Mouse (Mus musculus): ENCODE results near the gene Tmem8. TPM values are rescaled to one million over a fixed set of nuclear protein-coding genes. Genes with fewer than 3 reads are reported as not detected.
"Not testable (repeated sequence)": the region's sequence is repeated elsewhere in the genome, so short reads cannot be mapped to it uniquely, and the experiment has no call there.

Tmem8 gene
- polyA plus RNA-seq, 3 experiments from 2014 or later = 6.0 to 8.5 (median 6.3) TPM

DNA sequence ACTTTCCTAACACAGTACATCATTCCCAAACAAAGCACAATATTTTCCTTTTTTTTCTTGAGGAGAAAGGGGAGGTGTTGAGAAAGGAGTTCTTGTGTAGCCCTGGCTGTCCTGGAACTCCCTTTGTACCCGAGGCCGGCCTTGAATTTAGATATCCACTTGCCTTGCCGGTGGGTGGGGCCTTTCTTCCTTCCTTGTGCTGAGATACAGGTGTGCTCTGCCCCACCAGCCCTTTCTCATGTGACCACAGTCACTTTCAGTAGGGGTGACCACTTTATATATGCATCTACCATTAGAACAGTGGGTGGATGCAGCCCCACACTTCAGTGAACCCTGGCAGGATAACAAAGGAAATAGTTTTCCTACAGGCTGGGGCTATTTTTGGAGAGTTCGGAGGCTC lies 1.4 kb upstream of the Tmem8 start:
- ATAC-seq = no peak

DNA sequence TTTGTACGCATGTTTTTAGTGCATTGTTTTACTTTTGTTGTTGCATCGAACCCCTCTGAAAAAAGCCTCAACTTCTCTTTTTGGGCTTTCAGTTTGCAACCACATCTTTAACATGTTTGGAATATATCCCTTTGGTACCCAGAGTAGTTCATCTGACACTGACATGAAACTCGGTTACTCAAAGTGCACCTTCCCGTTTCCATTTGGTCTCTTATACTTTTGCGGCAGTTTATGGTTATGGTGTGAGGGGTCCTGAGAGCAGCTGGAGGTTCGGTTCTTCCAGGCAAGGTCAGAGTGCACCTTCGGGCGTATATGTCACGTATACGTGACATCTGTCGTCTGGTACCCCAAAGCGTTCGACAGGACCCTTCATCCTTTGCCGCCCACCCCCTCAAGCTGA lies 348 bp upstream of the Tmem8 start:
- ATAC-seq = peak; percentile 26

DNA sequence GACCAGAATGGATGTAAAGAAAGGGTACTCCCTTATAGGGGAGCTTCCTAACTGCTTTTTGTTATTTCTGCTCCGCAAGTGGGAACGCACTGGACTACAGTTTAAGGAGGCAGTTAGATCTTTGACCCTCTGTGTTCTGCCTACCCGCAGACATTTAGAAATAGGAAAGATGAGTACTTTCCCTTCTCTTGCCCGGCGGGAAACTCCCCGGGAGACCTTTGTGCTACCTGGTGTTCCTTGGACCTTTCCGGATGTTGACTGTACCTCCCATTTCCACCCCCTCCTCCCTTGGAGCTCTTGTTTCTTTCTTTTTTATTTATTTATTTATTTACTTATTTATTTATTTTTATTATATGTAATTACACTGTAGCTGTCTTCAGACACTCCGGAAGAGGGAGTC lies 962 bp downstream of the Tmem8 start:
- ATAC-seq = no peak

DNA sequence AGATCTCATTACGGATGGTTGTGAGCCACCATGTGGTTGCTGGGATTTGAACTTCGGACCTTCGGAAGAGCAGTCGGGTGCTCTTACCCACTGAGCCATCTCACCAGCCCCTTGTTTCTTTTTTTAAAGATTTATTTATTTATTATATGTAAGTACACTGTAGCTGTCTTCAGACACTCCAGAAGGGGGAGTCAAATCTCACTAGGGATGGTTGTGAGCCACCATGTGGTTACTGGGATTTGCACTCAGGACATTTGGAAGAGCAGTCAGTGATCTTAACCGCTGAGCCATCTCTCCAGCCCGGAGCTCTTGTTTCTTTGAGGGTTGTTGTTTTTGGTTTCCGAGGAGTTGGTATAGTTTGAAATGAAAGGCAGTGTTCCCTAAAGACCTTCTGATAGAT lies 1.4 kb downstream of the Tmem8 start:
- not testable (repeated sequence) for ATAC-seq

DNA sequence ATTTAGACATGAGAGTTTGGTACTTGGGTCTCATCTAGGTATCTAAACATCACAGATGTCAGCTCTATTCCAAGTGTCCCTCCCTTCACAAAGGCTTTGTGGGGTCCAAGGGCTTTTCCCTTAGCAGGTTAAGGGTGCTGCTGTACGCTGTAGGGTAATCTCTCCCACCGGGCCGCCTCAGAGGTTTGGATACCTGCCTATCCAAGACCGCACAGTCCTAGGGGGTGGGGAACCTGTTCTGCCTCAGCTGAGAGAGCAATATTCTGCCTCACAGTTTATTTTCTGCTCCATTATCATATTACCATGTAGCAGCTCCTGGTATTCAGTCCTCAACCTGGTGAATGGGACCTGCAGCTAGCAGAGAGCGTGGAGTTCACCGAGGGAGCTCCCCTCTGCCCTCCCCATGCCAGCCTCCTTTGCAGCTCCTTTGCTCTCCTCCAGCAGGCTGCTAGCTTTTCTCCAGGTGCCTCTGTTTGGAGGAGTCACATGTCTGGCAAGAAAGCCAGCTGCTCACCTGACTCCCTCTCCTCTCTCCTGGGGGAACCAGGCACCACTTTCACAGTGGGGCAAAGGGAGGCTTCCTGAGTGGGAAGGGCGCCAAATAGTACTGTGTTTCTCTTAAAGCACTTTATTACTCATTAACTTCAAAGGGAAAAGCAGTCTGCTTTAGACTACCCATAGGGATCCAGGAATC lies 2.3 kb downstream of the Tmem8 start:
- no peak for ATAC-seq

DNA sequence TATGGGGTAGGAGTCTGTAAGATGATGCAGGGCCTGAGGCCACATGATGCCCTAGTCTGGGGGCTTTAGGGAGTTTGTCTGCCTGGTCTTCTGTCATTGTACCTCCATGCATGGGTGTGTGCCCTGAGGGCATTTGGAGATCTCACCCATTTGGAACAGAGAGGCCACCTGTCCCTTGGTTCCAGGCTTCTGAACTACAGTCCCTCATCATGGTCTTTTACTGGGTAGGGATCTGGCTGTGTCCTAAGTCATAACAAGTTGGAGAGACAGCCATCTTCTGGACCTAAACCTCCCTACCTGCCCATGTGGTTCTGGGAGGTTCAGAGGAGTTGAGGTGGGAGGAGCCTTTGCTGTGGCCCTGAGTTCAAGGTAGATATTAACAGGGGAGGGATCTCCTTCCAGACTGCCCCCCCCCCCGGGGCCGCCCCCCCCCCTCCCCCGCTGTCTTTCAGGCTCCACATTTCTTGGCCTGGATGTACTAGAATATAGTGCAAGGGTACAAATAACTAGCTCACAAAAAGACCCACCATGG lies 2.9 kb downstream of the Tmem8 start:
- ATAC-seq = no peak

DNA sequence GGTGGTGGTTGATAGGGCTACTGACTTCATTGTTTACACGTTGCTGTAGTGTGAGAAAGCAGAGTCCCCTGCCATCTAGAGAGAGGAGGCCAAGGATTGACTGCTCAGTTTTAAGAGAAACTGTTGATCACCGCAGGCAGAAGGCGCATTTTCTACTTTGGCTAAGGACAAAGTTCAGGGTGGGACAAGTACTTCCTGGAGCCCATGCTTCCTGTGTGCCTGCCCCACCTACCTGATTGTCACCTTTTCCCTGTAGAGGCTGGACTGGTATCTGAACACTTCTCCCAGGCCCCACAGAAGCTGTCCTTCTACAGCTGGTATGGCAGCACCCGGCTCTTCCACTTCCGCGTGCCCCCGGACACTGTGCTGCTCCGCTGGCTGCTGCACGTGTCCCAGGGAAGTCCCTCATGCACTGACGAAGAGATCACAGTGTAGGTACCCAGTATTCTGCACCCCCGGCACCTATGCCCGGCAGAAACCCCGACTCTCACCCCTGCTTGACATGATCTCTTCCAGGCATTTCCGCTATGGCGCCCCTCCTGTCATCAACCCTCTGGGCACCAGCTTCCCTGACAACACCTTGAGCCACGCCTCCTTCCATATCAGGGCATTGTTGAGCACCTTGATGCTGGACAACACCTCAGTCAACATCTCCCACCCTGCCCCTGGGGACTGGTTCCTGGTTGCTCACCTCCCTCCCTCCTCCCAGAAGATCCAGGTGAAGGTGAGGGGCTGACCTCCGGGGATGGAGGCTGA lies 3.6 kb downstream of the Tmem8 start:
- no peak for ATAC-seq

DNA sequence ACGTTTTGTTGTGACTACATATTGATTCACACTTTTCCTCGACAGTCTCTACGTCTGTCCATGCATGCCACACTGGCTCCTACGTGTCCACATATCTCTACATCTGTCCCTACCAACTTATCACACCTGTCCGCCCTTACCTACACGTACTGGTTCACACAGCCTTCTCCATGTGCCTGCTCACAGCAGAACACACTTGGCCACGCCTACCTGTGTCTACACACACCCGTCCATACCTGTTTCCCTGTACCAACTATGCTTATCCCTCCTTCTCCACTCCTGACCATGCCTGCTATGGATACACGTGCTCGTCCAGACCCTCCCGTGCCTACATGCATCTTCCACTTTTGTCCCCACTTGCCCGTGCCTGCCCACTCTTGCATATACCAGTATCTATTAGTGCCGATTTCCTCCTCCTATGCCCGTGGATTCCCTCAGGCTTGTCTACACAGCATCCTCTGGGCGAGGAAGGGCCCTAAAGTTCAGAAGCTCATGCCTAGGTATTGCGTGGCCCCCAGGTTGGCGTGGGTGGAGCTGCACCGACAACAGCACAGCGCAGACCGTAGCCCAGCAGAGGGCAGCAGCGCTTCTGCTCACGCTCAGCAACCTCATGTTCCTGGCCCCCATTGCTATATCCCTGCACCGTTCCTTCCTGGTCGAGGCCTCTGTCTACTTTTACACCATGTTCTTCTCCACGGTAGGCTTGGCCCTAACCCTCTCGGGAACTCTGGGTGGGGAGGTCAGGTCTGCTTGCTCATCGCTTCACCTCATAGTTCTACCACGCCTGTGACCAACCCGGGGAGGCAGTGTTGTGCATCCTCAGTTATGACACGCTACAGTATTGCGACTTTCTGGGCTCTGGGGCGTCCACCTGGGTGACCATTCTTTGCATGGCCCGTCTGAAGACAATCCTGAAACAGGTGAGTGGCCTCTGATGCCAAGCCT lies 6.9 kb downstream of the Tmem8 start:
- peak; percentile 70 for ATAC-seq

DNA sequence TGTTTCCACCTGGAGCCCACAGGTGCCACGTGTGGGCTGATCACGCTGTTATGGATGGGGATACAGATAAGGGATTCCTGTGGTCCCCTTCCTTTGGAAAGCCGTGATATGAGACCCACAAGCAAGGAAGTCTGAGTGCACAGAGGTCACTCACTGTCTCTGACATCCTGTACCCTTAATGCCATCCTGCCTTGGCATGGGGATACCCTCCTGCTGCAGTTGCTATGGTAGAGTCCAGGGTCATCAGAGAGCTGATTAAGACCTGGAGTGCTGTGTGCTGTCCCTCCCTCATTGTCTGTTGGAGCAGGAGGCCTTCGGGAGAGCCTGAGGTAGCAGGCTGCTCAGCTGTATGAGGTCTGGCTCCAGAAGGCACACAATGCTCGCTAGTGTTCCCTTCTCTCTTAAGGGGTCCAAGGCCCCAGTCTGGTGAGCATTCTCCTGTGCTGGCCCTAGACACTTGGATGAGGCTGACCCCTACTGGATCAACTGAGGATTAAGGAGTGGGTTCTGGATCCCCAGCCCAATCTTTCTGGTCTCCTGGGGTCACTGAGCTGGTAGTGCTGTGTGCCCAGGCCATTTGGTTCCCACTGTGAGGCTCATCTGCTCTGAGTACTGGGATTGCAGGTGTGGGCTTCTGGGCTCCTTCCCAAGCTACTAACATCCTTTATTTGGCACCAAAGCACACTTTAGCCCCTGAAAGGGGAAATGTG lies 9.5 kb downstream of the Tmem8 start:
- ATAC-seq = no peak

DNA sequence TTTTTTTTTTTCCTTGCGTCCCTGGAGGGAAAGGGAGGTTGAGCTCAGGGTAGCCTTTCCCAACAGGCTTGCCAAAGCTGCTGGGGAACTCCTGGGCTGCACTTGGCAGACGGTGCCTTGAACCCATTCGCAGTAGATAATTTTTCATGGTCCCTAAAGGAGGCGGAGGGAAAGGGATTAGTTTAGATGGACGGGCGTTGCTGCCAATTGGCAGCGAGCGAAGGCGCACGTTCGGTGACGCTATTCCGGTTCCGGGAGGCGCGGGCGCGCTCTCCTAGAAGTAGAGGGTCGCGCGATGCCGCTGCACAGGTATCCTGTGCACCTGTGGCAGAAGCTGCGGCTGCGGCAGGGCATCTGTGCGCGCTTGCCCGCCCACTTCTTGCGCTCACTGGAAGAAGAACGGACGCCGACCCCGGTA lies 10.2 kb downstream of the Tmem8 start, which contains the start of gene Mrpl28:
Gene Mrpl28 (plus strand): TSS at position 234 of the 418 bp plus-strand sequence.
- ATAC-seq = peak; percentile 94

DNA sequence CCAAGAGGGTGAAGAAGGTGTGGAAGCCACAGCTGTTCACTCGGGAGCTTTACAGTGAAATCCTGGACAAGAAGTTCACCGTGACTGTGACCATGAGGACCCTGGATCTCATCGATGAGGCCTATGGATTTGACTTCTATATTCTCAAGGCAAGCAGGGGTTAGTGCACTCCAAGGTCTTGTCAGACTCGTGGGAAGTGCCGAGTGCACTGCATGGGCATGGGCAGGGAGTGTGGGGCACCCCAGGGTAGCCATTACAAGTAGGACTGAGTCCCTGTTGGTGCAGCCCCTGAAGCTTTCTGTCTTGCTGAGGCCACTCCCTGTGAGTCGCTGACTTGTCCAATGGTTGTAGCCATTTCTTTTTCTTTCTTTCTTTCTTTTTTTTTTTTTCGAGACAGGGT lies 11.5 kb downstream of the Tmem8 start:
- no peak for ATAC-seq

DNA sequence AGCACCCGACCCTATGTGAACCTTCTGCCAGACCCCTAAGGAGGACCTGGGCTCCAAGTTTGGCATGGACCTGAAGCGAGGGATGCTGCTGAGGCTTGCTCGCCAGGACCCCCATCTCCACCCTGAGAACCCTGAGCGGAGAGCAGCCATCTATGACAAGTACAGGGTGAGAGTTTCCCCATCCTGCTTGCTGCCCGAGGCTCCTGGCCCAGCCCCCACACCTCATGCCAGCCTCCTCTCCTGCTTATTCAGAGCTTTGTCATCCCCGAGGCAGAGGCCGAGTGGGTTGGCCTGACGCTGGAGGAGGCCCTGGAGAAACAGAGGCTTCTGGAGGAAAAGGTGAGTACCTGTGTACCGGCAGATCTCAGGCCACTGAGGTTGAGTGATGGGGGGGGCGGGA lies 12.1 kb downstream of the Tmem8 start:
- no peak for ATAC-seq

DNA sequence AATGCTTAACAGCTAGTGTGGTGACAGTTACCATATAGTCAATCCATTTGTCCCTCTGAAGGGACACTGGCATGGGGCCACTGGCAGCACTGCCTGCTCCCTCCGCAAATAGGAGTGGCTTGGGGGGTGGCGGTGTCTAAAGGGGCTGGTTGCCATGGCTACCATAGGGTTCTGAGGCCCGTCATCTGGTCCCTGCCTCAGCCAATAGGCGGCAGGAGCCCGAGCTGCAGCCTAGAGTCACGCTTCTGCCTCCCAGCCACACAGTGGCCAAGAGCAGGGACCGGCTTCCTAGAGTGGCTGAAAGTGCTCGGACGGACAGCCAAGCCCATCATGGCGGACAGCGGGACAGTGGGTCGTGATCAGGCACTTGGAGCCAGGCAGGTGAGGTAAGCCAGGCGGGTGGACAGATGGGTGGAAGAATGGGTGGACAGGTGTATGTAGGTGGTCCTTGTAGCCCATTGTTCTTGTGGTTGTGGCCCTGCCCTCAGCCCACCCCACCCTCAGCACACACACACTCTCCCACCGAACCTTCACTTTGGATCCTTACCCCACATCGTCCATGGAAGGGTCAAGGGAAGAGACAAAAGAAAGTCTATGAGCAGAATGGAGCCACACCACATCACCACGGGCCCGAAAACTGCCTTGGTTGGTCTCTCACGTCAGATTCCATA lies 18.1 kb downstream of the Tmem8 start:
- no peak for ATAC-seq

DNA sequence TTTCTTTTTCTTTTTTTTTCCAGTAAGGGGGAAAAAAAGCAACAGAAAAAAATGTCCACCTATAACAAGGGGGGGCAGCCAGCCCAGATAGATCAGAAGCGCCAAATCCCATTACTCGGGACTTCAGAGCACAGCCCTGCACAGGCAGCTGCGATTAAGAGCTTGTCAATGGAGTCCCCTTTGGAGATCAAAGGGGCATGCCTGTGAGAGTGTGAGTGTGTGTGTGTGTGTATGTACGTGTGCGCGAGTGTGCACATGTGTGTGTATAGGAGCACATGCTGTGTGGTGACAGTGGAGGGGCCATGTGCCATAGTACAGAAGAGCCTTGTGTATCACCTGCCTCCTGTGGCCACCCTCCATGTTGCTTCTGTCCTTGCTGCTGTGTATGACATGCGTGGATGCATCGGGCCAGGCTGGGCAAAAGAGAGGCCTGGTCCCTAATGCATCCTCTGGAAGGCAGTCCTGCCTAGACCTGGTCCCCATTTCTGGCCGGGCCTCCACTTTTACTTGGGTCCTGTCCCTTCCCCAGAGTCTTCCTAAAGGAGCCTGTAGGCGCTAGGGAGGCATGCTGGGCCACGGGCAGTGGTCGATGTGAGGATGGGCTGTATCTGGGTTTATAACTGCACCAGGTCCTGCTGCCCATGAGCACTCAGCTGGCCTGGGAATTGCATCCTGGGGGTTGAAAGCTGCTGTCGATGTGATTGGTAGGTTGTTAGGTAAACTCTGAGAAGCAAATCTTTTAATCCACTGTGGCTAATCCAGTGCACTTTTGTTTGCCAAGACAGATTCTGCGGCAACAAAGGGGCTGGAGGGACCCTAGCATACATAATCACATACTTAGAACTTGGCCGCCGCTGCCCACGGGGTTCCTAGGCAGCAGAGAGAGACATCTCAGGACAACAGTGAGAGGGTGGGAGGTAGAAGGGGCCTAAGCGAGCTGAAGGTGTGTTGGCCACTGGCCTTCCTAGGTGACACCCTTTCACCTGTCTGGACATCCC lies 19.1 kb downstream of the Tmem8 start:
- ATAC-seq = no peak

DNA sequence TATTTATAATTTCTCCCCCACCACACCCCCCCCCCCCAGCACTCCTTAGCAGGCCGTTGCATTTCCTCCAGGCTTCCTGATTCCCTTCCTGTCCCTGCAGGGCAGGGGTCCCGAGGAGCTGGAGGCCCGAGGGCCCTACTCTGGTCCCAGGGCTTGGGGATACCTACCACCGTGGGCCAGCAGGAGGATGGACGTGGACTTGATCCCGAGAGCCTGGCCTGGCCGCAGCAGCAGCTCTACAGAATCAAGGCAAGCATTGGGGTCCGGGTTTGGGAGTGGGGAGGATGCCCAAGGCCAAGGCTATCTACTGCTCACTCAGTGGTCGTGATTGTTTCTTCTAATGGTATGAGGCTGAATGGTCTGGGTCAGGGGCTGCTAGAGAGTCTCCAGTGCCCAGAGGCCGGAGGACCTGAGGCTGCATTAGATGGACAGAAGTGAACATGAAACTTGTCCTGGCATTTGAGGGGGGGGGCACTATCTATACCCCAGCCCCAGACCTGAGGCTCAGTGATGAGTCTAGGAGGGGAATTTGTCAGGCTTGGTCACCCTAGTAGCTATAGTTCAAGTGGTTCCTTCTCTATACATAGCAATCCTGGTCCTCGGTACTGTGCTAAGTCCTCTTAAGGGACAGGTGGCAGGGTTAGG lies 24.1 kb downstream of the Tmem8 start:
- ATAC-seq = no peak

DNA sequence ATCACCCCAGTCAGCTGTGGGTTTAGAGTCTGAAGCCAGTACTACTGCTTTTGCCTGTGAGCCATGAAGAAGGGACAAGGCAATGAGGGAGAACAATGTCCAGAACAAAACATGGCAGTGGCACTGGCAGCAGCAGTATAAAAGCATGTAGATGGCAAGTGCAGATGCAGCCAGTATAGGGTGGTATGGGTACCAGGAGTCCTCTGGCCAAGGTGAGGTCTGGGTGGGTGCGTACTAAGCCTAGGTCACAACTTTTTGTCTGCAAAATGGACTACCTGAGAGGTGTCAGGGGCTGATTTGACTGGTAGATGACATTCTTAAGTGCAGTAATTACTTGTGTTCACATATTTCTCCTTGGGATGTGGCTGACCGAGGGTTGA lies 24.6 kb downstream of the Tmem8 start:
- no peak for ATAC-seq

DNA sequence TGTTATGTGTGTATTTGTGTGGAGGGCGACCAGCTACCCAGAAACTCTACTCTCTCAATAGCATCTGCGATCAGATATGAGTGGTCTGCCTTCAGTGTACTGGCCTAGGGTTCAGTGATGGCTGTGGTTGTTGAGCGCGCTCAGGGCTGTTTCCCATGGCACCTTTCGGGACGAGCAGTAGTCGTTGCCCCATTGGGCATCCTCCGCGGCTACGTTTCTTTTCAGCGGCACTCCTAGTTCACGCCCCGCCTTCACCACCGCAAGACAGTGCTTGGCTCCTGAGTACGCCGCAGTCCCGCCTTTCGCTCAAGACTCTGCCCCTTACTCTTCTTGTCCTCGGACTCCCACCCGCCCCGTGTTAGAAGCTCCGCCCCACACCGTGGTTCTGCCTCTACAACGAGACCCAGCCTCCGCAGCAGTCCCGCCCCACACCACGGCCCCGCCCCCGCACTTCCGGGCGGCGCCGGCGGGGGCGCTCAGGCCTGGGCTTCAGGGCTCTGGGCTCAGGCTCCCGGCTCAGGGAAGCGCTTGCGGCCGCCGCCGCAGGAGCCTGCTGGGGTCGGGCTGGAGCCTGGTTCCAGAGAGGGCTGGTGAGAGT lies 25.2 kb downstream of the Tmem8 start, which contains the start of gene Axin1:
Gene Axin1 (plus strand): TSS at position 450 of the 598 bp plus-strand sequence.
- ATAC-seq = peak; percentile 97

DNA sequence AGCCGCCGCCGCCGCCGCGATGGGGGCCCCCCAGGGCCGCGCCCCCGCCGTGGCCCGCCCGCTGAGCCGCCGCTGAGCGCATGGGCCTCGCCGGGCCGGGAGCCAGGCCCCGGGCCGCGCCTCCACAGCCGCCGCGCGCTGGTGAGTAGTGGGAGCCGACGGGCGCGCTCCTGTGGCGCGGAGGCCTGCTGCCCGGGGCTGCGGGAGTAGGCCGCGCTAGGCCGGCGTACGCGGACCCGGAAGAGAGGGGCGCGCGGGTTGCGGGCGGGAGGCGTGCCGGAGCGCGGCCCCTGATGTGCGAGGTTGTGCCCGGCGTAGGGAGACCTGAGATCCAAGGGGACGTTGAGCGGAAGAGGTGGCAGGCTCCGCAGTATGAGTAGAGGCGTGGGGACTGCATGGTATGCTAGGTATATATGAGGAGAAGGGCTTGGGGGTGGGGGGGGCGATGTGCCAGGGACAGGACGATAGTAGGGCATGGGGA lies 25.8 kb downstream of the Tmem8 start:
- peak; percentile 24 for ATAC-seq

DNA sequence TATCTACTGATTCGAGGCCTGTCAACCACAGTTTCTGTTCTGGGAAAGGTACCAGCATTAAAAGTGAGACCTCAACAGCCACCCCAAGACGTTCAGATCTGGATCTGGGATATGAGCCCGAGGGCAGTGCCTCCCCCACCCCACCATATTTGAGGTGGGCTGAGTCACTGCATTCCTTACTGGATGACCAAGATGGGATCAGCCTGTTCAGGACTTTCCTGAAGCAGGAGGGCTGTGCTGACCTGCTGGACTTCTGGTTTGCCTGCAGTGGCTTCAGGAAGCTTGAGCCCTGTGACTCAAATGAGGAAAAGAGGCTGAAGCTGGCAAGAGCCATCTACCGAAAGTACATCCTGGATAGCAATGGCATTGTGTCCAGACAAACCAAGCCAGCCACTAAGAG lies 29.7 kb downstream of the Tmem8 start:
- no peak for ATAC-seq
